Mouse (Mus musculus) bone marrow macrophage, adult 2 months (primary cell): ENCODE measurements around the gene Nr1i2.

Experiments used
- CTCF ChIP-seq: IDR thresholded peaks from 2 replicates; pipeline ENCODE4 v1.5.1; 2012; ENCODE audit warnings: low read depth, mild to moderate bottlenecking, low read length, moderate library complexity
- POLR2A ChIP-seq: IDR thresholded peaks from 2 replicates; pipeline ENCODE4 v1.6.1; 2012; ENCODE audit warnings: mild to moderate bottlenecking, low read depth, low read length, borderline replicate concordance

- TF ChIP-seq CTCF (no peak), POLR2A (no peak)
Observed at GRCm38 (mm10) chr16:38334431-38334830, 39.8 kb upstream of the Nr1i2 start.
